In genomic region chr9:34770951-34771350, GRCm38 (mm10) we compare ENCODE assay signal across 13 mouse cellular contexts.
"Had no signal": no experiment of that assay in that cellular context is flagged by ENCODE, and none has a peak within 500 bp of the region (broad histone marks: within the 10 kb centered on the region; RNA-seq: fewer than 3 reads in every experiment).

No protein-coding gene starts in this region.

- H3K4me3 ChIP-seq: limb, embryonic 13.5 days; midbrain, embryonic 13.5 days; stomach, embryonic 15.5 days had no signal

- H3K36me3 ChIP-seq: limb, embryonic 13.5 days; midbrain, embryonic 13.5 days; stomach, embryonic 15.5 days had no signal

- H3K27ac ChIP-seq: limb, embryonic 13.5 days; liver, embryonic 14.5 days; midbrain, embryonic 13.5 days; stomach, embryonic 15.5 days had no signal

- H3K4me1 ChIP-seq: stomach, embryonic 15.5 days had no signal

- H3K27me3 ChIP-seq: limb, embryonic 13.5 days; midbrain, embryonic 13.5 days; stomach, embryonic 15.5 days had no signal

- H3K9ac ChIP-seq: limb, embryonic 13.5 days; liver, embryonic 14.5 days; midbrain, embryonic 13.5 days; stomach, embryonic 15.5 days had no signal

- DNase-seq: kidney, adult 18-20 months; kidney, postnatal 14 days; layer of hippocampus, adult 9-11 months; left cerebral cortex, postnatal 4 days; lung, adult 18-20 months; lung, postnatal 36 days; right cerebral cortex, postnatal 14 days; thymus, adult 2 months; thymus, postnatal 25 days had no signal

- H3K4me2 ChIP-seq: limb, embryonic 13.5 days; midbrain, embryonic 13.5 days; stomach, embryonic 15.5 days had no signal

- ATAC-seq: midbrain, embryonic 13.5 days had no signal

- H3K9me3 ChIP-seq: stomach, embryonic 15.5 days had no signal
